Mouse (Mus musculus): ENCODE results near the gene Rad51ap1.

DNA sequence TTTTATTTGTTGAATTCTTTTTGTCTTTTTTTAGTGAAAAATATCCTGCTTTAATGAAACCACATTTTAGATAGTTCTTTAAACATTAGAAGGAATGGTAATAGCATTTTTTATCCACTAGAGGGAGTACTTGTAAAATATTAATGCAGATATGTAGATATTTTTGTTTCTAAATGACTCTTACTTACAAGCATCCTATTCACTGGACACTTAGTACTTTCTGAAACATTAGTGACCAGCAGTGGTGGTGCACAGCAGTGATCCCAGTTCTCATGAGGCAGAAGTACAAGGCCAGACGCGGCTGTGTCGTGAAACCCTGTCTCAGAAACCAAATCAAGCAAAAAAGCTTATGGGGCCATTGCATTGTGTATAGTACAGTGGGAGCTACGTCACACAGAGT, 8.9 kb upstream of the Rad51ap1 start:
- no peak for TF ChIP-seq CTCF (IDR thresholded peaks at IDR 0.05; ENCODE audit: borderline replicate concordance, control insufficient read depth, extremely low read depth, insufficient read depth, low read length, poor library complexity)
- TF ChIP-seq POLR2A (IDR thresholded peaks at IDR 0.05; ENCODE audit: control insufficient read depth, extremely low read depth, insufficient read depth, low read length, poor library complexity) = no peak
